Mouse (Mus musculus) embryonic facial prominence, embryonic 12.5 days (tissue): ENCODE data around the gene Mgst3. TPM values are rescaled to one million over a fixed set of nuclear protein-coding genes. Genes with fewer than 3 reads are reported as not detected.
A peak's percentile ranks its signal among the peaks of the same experiment; 100 is the strongest.

ENCODE experiments used
- ATAC-seq: fragments of 200-750 bp; cut with Nextera tagmentation; 2 replicates; pipeline ENCODE4 v1.8.0; 2017; ENCODE audit not compliant: insufficient number of reproducible peaks, insufficient read depth, low FRiP score, low TSS enrichment
- H3K27ac ChIP-seq: fragments of 300-500 bp; sonication (generic); 2 replicates; pipeline ENCODE4 v1.5.1; 2016; ENCODE audit warnings: mild to moderate bottlenecking
- H3K27me3 ChIP-seq: fragments of 300-500 bp; sonication (generic); 2 replicates; pipeline ENCODE4 v1.6.1; 2016; ENCODE audit warnings: mild to moderate bottlenecking, moderate library complexity
- H3K36me3 ChIP-seq: fragments of 300-500 bp; sonication (generic); 2 replicates; pipeline ENCODE4 v1.6.1; 2016; ENCODE audit warnings: mild to moderate bottlenecking
- H3K4me1 ChIP-seq: fragments of 300-500 bp; sonication (generic); 2 replicates; pipeline ENCODE4 v1.6.1; 2016
- H3K4me2 ChIP-seq: fragments of 300-500 bp; sonication (generic); replicated peaks from 2 replicates; pipeline ENCODE4 v1.6.1; 2016; ENCODE audit warnings: mild to moderate bottlenecking, moderate library complexity
- H3K4me3 ChIP-seq: fragments of 300-500 bp; sonication (generic); 2 replicates; pipeline ENCODE4 v1.5.1; 2016; ENCODE audit warnings: mild to moderate bottlenecking
- H3K9ac ChIP-seq: fragments of 300-500 bp; sonication (generic); 2 replicates; pipeline ENCODE4 v1.6.1; 2016; ENCODE audit warnings: mild to moderate bottlenecking, moderate library complexity
- H3K9me3 ChIP-seq: fragments of 300-500 bp; sonication (generic); 2 replicates; pipeline ENCODE4 v1.6.1; 2016; ENCODE audit warnings: mild to moderate bottlenecking, moderate library complexity
- WGBS: fragments of 180-500 bp; shearing (Covaris S2); methylation state at CpG from one replicate; pipeline ENCODE4 v1.1.7; 2016; 5-methylcytosine and 5-hydroxymethylcytosine counted together
- polyA plus RNA-seq: library from polyadenylated mRNA; unstranded; fragments of >200 nt; fragmentation: Nextera tagmentation; extraction: Ambion mirVana; gene quantifications from 2 replicates; pipeline ENCODE4 v1.2.1, GENCODE M21; 2016

Gene Mgst3
- polyA plus RNA-seq, 1 experiment from 2014 or later = 40.8 TPM

GRCm38 (mm10) chr1:167411991-167412715 lies 18.5 kb upstream of the Mgst3 start:
- WGBS = 57% methylated on average over 12 of the region's 12 CpGs
- Histone ChIP-seq H3K36me3 (no peaks in the 10 kb centered on the region), H3K4me1 (no peaks in the 10 kb centered on the region)

DNA sequence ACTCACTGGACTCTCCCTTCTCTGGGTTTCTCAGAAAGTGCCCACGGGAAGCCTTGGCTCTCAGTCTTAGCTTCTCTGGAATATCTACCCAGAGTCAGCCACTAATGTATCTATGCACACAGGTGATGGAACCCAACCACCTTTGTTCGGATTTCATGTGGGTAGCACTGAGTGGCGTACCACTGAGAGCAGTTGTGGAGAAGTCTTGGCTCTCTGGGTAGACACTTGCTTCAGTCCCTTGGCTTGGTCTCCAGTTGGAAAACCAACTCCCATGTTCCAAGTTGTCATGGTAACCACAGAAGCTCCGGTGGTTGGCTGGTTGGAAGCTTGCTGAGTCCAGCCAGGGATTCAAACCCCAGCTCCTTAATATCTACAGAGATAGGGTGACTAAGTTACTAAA lies 16.0 kb upstream of the Mgst3 start:
- no peaks in the 10 kb centered on the region for H3K9me3 ChIP-seq
- H3K4me1 ChIP-seq = no peaks in the 10 kb centered on the region
- no peak overlapping the region for H3K9ac ChIP-seq
- no peak overlapping the region for H3K4me2 ChIP-seq
- no peaks in the 10 kb centered on the region for H3K36me3 ChIP-seq
- no peak overlapping the region for H3K4me3 ChIP-seq
- no peak overlapping the region for H3K27ac ChIP-seq
- peaks cover 9% of the 10 kb centered on the region; the same call in 1 of the 2 replicates for H3K27me3 ChIP-seq
- WGBS = 76% methylated on average over 4 of the region's 4 CpGs
- ATAC-seq = no peak

More at GRCm38 (mm10) chr1:167411991-167412715, 18.5 kb upstream of the Mgst3 start:
- no peak overlapping the region for H3K4me2 ChIP-seq
- no peak overlapping the region for H3K4me3 ChIP-seq
- H3K27ac ChIP-seq = no peak overlapping the region
- no peak for ATAC-seq
- peaks cover 9% of the 10 kb centered on the region; the same call in 1 of the 2 replicates for H3K27me3 ChIP-seq
- H3K9ac ChIP-seq = no peak overlapping the region
- no peaks in the 10 kb centered on the region for H3K9me3 ChIP-seq

DNA sequence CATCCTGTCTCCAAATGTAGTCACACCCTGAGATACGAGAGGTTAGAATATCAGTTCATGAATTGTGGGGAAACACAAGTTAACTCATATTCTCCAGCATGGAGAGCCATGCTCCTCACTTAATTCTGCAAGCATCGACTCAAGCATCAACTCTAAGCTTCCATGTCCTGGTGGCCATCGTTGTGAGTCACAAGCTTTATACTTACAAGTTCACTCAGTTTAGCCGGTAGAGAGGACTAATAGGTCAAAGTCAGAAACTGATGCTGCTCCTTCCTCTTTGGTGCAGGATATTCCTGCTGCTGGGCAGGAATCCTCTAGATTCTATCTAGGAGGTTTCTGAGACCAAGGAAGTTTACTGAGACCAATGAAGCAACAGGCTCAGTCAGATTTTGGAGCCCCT lies 11.6 kb upstream of the Mgst3 start:
- Histone ChIP-seq H3K4me3 (no peak overlapping the region), H3K9me3 (no peaks in the 10 kb centered on the region), H3K4me1 (no peaks in the 10 kb centered on the region)

GRCm38 (mm10) chr1:167393281-167393680 lies 360 bp downstream of the Mgst3 start:
- Histone ChIP-seq H3K4me1 (peaks cover 11% of the 10 kb centered on the region; the same call in 1 of the 2 replicates), H3K9me3 (no peaks in the 10 kb centered on the region), H3K4me3 (peak overlapping the region; percentile 58), H3K27me3 (0 out of 2 replicates have a peak, but pooled peaks cover 7% of the 10 kb centered on the region), H3K9ac (peak overlapping the region; percentile 85), H3K36me3 (no peaks in the 10 kb centered on the region), H3K4me2 (peak overlapping the region; percentile 94), H3K27ac (no peak overlapping the region)
- ATAC-seq = no peak
- WGBS = 2% methylated on average over 15 of the region's 15 CpGs

More for the DNA sequence above, 11.6 kb upstream of the Mgst3 start:
- 86% methylated on average over 4 of the region's 4 CpGs for WGBS
- no peak overlapping the region for H3K27ac ChIP-seq
- no peak for ATAC-seq
- peaks cover 9% of the 10 kb centered on the region; the same call in 1 of the 2 replicates for H3K27me3 ChIP-seq
- H3K9ac ChIP-seq = no peak overlapping the region
- no peak overlapping the region for H3K4me2 ChIP-seq
- no peaks in the 10 kb centered on the region for H3K36me3 ChIP-seq

DNA sequence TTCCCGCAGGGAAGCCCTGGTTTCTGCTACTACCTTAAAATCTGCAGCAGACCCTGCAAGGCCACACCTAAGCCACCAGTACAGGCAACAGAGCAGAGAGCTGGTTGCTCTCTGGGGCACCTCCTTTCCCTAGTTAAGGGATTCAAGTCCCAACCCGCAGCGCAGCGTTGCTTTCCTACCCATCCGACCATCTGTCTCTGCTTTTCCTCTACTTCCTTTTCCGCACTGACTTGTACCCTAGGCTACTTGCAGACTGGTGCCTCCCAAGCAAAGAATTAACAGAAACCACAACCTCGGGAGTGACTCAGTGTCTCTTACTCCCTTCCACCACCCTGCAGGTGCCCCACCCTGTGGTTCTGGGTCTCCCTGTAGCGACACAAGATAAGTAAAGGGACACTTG lies 954 bp downstream of the Mgst3 start:
- no peak for ATAC-seq
- no peak overlapping the region for H3K27ac ChIP-seq
- peak overlapping the region; percentile 85 for H3K9ac ChIP-seq
- no peaks in the 10 kb centered on the region for H3K9me3 ChIP-seq
- H3K27me3 ChIP-seq = 0 out of 2 replicates have a peak, but pooled peaks cover 7% of the 10 kb centered on the region
- peak overlapping the region; percentile 58 for H3K4me3 ChIP-seq
- peak overlapping the region; percentile 94 for H3K4me2 ChIP-seq
- 10% methylated on average over 8 of the region's 8 CpGs for whole genome bisulfite sequencing
- H3K36me3 ChIP-seq = no peaks in the 10 kb centered on the region
- H3K4me1 ChIP-seq = peaks cover 11% of the 10 kb centered on the region; the same call in 1 of the 2 replicates

DNA sequence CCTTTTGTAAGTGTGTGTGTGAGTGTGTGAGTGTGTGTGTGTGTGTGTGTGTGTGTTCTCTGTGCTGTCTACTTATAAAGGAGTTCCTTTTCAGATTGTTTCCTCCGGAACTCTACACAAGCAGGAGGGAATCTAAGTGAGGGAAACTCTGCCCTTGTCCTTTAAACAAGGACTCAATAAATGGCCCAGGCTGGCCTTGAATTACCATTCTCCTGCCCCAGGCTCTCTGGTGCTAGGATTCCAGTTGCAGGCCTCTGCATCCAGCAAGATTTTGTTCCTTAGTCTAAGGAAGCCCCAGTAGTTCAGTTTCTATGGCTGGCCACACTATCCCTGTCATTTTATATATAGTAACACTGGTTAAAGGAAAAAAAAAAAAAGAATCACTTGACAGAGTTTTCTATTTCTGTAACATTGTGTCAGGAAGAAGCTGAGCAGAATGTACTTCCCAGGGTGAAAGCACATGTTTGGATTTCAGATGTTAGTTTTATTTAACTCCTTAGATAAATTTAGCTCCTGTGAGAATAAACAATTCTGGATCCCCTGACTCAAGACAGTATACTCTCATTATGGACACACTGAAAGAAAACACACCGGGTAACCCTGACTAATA lies 1.5 kb downstream of the Mgst3 start:
- H3K27me3 ChIP-seq = 0 out of 2 replicates have a peak, but pooled peaks cover 7% of the 10 kb centered on the region
- H3K27ac ChIP-seq = no peak overlapping the region
- ATAC-seq = no peak
- H3K9me3 ChIP-seq = no peaks in the 10 kb centered on the region
- H3K36me3 ChIP-seq = no peaks in the 10 kb centered on the region
- peaks cover 11% of the 10 kb centered on the region; the same call in 1 of the 2 replicates for H3K4me1 ChIP-seq
- H3K4me2 ChIP-seq = peak overlapping the region; percentile 94
- H3K9ac ChIP-seq = 0 out of 2 replicates have a peak overlapping the region, but pooled peaks have one; percentile 85
- 58% methylated on average over 2 of the region's 2 CpGs for WGBS
- peak overlapping the region; percentile 58 for H3K4me3 ChIP-seq

DNA sequence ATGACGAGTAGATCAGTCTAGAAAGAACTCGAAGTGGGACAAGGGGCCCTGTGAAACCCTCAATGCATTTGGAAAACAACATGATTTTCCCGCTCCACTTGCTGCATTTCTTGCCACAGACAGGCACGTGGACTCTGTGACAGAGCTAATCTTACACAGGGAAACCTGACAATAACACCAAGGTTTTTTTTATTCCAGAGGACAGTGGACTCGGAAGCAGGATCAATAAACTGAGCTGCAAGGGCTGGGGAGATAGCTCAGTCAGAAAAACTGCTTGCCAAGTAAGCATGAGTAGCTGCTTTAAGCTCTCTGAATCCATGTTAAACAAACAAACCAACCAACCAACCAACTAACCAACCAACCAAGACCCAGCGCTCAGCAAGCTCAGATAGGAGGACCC lies 2.4 kb downstream of the Mgst3 start:
- Histone ChIP-seq H3K9ac (no peak overlapping the region), H3K9me3 (no peaks in the 10 kb centered on the region), H3K4me2 (no peak overlapping the region), H3K4me3 (no peak overlapping the region), H3K4me1 (peaks cover 11% of the 10 kb centered on the region; the same call in 1 of the 2 replicates), H3K36me3 (no peaks in the 10 kb centered on the region), H3K27ac (no peak overlapping the region), H3K27me3 (0 out of 2 replicates have a peak, but pooled peaks cover 7% of the 10 kb centered on the region)
- WGBS = 75% methylated on average over 6 of the region's 6 CpGs
- ATAC-seq = no peak

DNA sequence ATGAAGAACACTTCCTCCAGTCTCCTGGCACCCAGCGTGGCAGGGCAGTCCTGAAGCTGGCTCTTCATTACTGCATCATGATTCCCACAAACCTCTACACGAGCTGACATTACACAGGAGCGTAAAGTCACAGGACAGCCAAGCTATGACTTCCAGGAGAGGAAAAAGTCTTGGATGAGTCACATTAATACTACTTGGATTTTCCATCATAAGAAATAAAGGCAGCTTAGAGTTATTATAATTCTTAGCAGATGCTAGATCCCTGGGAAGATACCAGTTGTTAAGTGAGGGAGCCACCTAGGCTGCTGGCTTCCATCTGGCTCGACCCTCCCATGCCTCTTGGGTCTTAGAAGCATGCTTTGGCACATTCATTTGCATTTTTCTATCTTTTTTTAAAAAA lies 3.3 kb downstream of the Mgst3 start:
- WGBS = 75% methylated on average over 4 of the region's 4 CpGs
- no peaks in the 10 kb centered on the region for H3K36me3 ChIP-seq
- H3K9ac ChIP-seq = no peak overlapping the region
- H3K9me3 ChIP-seq = no peaks in the 10 kb centered on the region
- H3K27ac ChIP-seq = no peak overlapping the region
- H3K4me3 ChIP-seq = no peak overlapping the region
- no peak for ATAC-seq
- H3K27me3 ChIP-seq = 0 out of 2 replicates have a peak, but pooled peaks cover 7% of the 10 kb centered on the region
- H3K4me2 ChIP-seq = no peak overlapping the region
- H3K4me1 ChIP-seq = peaks cover 11% of the 10 kb centered on the region; the same call in 1 of the 2 replicates

DNA sequence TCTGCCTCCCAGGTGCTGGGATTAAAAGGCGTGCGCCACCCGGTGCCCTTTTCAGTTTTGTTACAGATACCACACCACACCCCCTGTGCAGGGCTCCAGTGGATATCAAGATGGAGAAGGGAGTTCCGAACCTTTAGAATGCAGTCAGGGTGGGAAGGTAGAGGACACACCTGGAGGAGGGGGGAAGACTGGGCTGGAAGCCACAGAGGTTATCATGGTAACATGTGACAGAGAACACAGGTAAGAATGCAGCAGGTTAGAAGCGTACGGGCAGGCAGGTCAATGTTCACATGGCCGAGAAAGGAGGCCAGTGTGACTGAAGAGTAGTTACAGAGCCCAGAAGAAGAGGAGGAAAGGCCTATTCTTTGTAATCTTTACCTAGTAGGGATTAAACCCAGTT lies 4.1 kb downstream of the Mgst3 start:
- peaks cover 11% of the 10 kb centered on the region; the same call in 1 of the 2 replicates for H3K4me1 ChIP-seq
- H3K27me3 ChIP-seq = 0 out of 2 replicates have a peak, but pooled peaks cover 7% of the 10 kb centered on the region
- no peak for ATAC-seq
- no peak overlapping the region for H3K4me2 ChIP-seq
- WGBS = 87% methylated on average over 7 of the region's 7 CpGs
- H3K27ac ChIP-seq = no peak overlapping the region
- no peaks in the 10 kb centered on the region for H3K36me3 ChIP-seq
- H3K4me3 ChIP-seq = no peak overlapping the region
- H3K9me3 ChIP-seq = no peaks in the 10 kb centered on the region
- H3K9ac ChIP-seq = no peak overlapping the region

GRCm38 (mm10) chr1:167388571-167388970 lies 5.1 kb downstream of the Mgst3 start:
- WGBS = 73% methylated on average over 6 of the region's 6 CpGs
- H3K4me1 ChIP-seq = peaks cover 11% of the 10 kb centered on the region; the same call in 1 of the 2 replicates
- H3K4me3 ChIP-seq = no peak overlapping the region
- no peak overlapping the region for H3K9ac ChIP-seq
- H3K9me3 ChIP-seq = no peaks in the 10 kb centered on the region
- 0 out of 2 replicates have a peak, but pooled peaks cover 7% of the 10 kb centered on the region for H3K27me3 ChIP-seq
- H3K36me3 ChIP-seq = no peaks in the 10 kb centered on the region
- H3K27ac ChIP-seq = no peak overlapping the region
- no peak overlapping the region for H3K4me2 ChIP-seq
- no peak for ATAC-seq

- Histone ChIP-seq H3K9ac (no peak overlapping the region), H3K27ac (no peak overlapping the region), H3K4me3 (no peak overlapping the region), H3K27me3 (0 out of 2 replicates have a peak, but pooled peaks cover 7% of the 10 kb centered on the region), H3K36me3 (no peaks in the 10 kb centered on the region), H3K4me1 (peaks cover 4% of the 10 kb centered on the region; the same call in 1 of the 2 replicates), H3K4me2 (no peak overlapping the region), H3K9me3 (no peaks in the 10 kb centered on the region)
- WGBS = 77% methylated on average over 3 of the region's 3 CpGs
- ATAC-seq = no peak
Observed at GRCm38 (mm10) chr1:167387796-167388195, 5.8 kb downstream of the Mgst3 start.
